Mouse (Mus musculus) intestine, embryonic 16.5 days (tissue): ENCODE measurements around the gene Zfp618. TPM values are rescaled to one million over a fixed set of nuclear protein-coding genes. Genes with fewer than 3 reads are reported as not detected.

Experiments
- ATAC-seq: fragments of 200-750 bp; cut with Nextera tagmentation; 2 replicates; pipeline ENCODE4 v1.8.0; 2017; ENCODE audit warnings: moderate TSS enrichment, moderate library complexity
- H3K27ac ChIP-seq: fragments of 300-500 bp; sonication (generic); 2 replicates; pipeline ENCODE4 v1.5.1; 2014; ENCODE audit warnings: mild to moderate bottlenecking, low read length
- H3K27me3 ChIP-seq: fragments of 300-500 bp; sonication (generic); replicated peaks from 2 replicates; pipeline ENCODE4 v1.6.1; 2014; ENCODE audit warnings: low read length, control low read depth, mixed read lengths; ENCODE audit not compliant: control insufficient read depth, insufficient read depth
- H3K36me3 ChIP-seq: fragments of 300-500 bp; sonication (generic); 2 replicates; pipeline ENCODE4 v1.6.1; 2014; ENCODE audit warnings: low read length, control low read depth; ENCODE audit not compliant: control insufficient read depth, insufficient read depth
- H3K4me1 ChIP-seq: fragments of 300-500 bp; sonication (generic); 2 replicates; pipeline ENCODE4 v1.6.1; 2014; ENCODE audit warnings: low read length, control low read depth, mixed read lengths; ENCODE audit not compliant: control insufficient read depth, insufficient read depth
- H3K4me2 ChIP-seq: fragments of 300-500 bp; sonication (generic); 2 replicates; pipeline ENCODE4 v1.6.1; 2014; ENCODE audit warnings: low read depth, low read length, control low read depth
- H3K4me3 ChIP-seq: fragments of 300-500 bp; sonication (generic); 2 replicates; pipeline ENCODE4 v1.5.1; 2014; ENCODE audit warnings: mild to moderate bottlenecking, low read length
- H3K9ac ChIP-seq: fragments of 300-500 bp; sonication (generic); 2 replicates; pipeline ENCODE4 v1.6.1; 2014; ENCODE audit warnings: low read depth, low read length
- H3K9me3 ChIP-seq: fragments of 300-500 bp; sonication (generic); 2 replicates; pipeline ENCODE4 v1.6.1; 2016; ENCODE audit warnings: low read length, control low read depth; ENCODE audit not compliant: control insufficient read depth
- WGBS: fragments of 180-500 bp; shearing (Covaris S2); extraction: QIAGEN DNeasy Blood & Tissue Kit; methylation state at CpG from one replicate; pipeline ENCODE4 v1.1.7; 2014; 5-methylcytosine and 5-hydroxymethylcytosine counted together
- polyA plus RNA-seq: library from polyadenylated mRNA; unstranded; fragments of >200 nt; fragmentation: Nextera tagmentation; extraction: Ambion mirVana; gene quantifications from 2 replicates; pipeline ENCODE4 v1.2.1, GENCODE M21; 2015

The Zfp618 gene
- polyA plus RNA-seq, 1 experiment from 2014 or later, result 15.0 TPM

GRCm38 (mm10) chr4:63005446-63006185 is 40.2 kb downstream of the Zfp618 start:
- WGBS, result 53% methylated on average over 10 of the region's 10 CpGs
- H3K27me3 ChIP-seq, result no peaks in the 10 kb centered on the region
- H3K27ac ChIP-seq, result peak overlapping the region; percentile 47; the same call in 1 of the 2 replicates
- no peaks in the 10 kb centered on the region for H3K9me3 ChIP-seq
- H3K9ac ChIP-seq, result no peak overlapping the region
- no peak overlapping the region for H3K4me3 ChIP-seq
- ATAC-seq, result no peak
- H3K4me2 ChIP-seq, result no peak overlapping the region
- H3K36me3 ChIP-seq, result no peaks in the 10 kb centered on the region
- H3K4me1 ChIP-seq, result peaks cover 25% of the 10 kb centered on the region

GRCm38 (mm10) chr4:63006198-63007155 is 41.1 kb downstream of the Zfp618 start:
- no peaks in the 10 kb centered on the region for H3K27me3 ChIP-seq
- no peaks in the 10 kb centered on the region for H3K36me3 ChIP-seq
- no peak overlapping the region for H3K4me3 ChIP-seq
- H3K27ac ChIP-seq, result peak overlapping the region; percentile 51
- no peak overlapping the region for H3K4me2 ChIP-seq
- peak; percentile 89 for ATAC-seq
- peaks cover 24% of the 10 kb centered on the region for H3K4me1 ChIP-seq
- H3K9ac ChIP-seq, result no peak overlapping the region
- H3K9me3 ChIP-seq, result no peaks in the 10 kb centered on the region
- 55% methylated on average over 7 of the region's 7 CpGs for WGBS

- Histone ChIP-seq H3K27ac (no peak overlapping the region), H3K4me1 (peaks cover 24% of the 10 kb centered on the region), H3K9ac (no peak overlapping the region), H3K4me3 (no peak overlapping the region), H3K9me3 (no peaks in the 10 kb centered on the region), H3K36me3 (no peaks in the 10 kb centered on the region), H3K4me2 (no peak overlapping the region), H3K27me3 (no peaks in the 10 kb centered on the region)
- 82% methylated on average over 9 of the region's 9 CpGs for whole genome bisulfite sequencing
- ATAC-seq, result no peak
These were observed 42.8 kb downstream of the Zfp618 start for GRCm38 (mm10) chr4:63008206-63008605.

- H3K4me2 ChIP-seq, result no peak overlapping the region
- H3K9me3 ChIP-seq, result no peaks in the 10 kb centered on the region
- 60% methylated on average over 3 of the region's 3 CpGs for WGBS
- peak; percentile 24; the same call in 1 of the 2 replicates for ATAC-seq
- no peak overlapping the region for H3K27ac ChIP-seq
- H3K27me3 ChIP-seq, result no peaks in the 10 kb centered on the region
- H3K4me3 ChIP-seq, result no peak overlapping the region
- no peaks in the 10 kb centered on the region for H3K36me3 ChIP-seq
- no peak overlapping the region for H3K9ac ChIP-seq
- H3K4me1 ChIP-seq, result peaks cover 24% of the 10 kb centered on the region
These were observed 43.4 kb downstream of the Zfp618 start for GRCm38 (mm10) chr4:63008822-63009221.

- H3K4me1 ChIP-seq, result peaks cover 23% of the 10 kb centered on the region
- H3K4me2 ChIP-seq, result no peak overlapping the region
- no peak overlapping the region for H3K4me3 ChIP-seq
- no peaks in the 10 kb centered on the region for H3K27me3 ChIP-seq
- H3K9me3 ChIP-seq, result no peaks in the 10 kb centered on the region; the same call in 1 of the 2 replicates
- H3K9ac ChIP-seq, result no peak overlapping the region
- ATAC-seq, result no peak
- WGBS, result 85% methylated on average over 1 of the region's 1 CpGs
- no peak overlapping the region for H3K27ac ChIP-seq
- H3K36me3 ChIP-seq, result no peaks in the 10 kb centered on the region
These were observed 44.4 kb downstream of the Zfp618 start for GRCm38 (mm10) chr4:63009821-63010220.

GRCm38 (mm10) chr4:63010226-63010625 is 44.9 kb downstream of the Zfp618 start:
- ATAC-seq, result no peak
- 86% methylated on average over 4 of the region's 4 CpGs for WGBS

GRCm38 (mm10) chr4:63018616-63019015 is 53.2 kb downstream of the Zfp618 start:
- 77% methylated on average over 10 of the region's 10 CpGs for WGBS
- ATAC-seq, result no peak
- H3K4me1 ChIP-seq, result peaks cover 17% of the 10 kb centered on the region
- no peak overlapping the region for H3K9ac ChIP-seq
- no peaks in the 10 kb centered on the region for H3K36me3 ChIP-seq
- no peak overlapping the region for H3K27ac ChIP-seq
- H3K4me3 ChIP-seq, result no peak overlapping the region
- no peak overlapping the region for H3K4me2 ChIP-seq
- H3K27me3 ChIP-seq, result no peaks in the 10 kb centered on the region
- H3K9me3 ChIP-seq, result no peaks in the 10 kb centered on the region; the same call in 1 of the 2 replicates

More at GRCm38 (mm10) chr4:63010226-63010625, 44.9 kb downstream of the Zfp618 start:
- H3K9ac ChIP-seq, result no peak overlapping the region
- no peak overlapping the region for H3K4me3 ChIP-seq
- no peak overlapping the region for H3K27ac ChIP-seq
- H3K27me3 ChIP-seq, result no peaks in the 10 kb centered on the region
- no peaks in the 10 kb centered on the region; the same call in 1 of the 2 replicates for H3K9me3 ChIP-seq
- no peaks in the 10 kb centered on the region for H3K36me3 ChIP-seq
- no peak overlapping the region for H3K4me2 ChIP-seq
- peaks cover 19% of the 10 kb centered on the region for H3K4me1 ChIP-seq

- Histone ChIP-seq H3K4me3 (no peak overlapping the region), H3K27me3 (no peaks in the 10 kb centered on the region), H3K9ac (no peak overlapping the region), H3K27ac (no peak overlapping the region), H3K4me2 (no peak overlapping the region), H3K9me3 (no peaks in the 10 kb centered on the region; the same call in 1 of the 2 replicates), H3K4me1 (peaks cover 17% of the 10 kb centered on the region), H3K36me3 (no peaks in the 10 kb centered on the region)
- 70% methylated on average over 4 of the region's 4 CpGs for WGBS
- peak; percentile 90 for ATAC-seq
These were observed 54.1 kb downstream of the Zfp618 start for GRCm38 (mm10) chr4:63019428-63019858.

GRCm38 (mm10) chr4:63021034-63021700 is 55.8 kb downstream of the Zfp618 start:
- Histone ChIP-seq H3K4me3 (no peak overlapping the region), H3K9ac (no peak overlapping the region), H3K4me1 (peaks cover 21% of the 10 kb centered on the region), H3K9me3 (no peaks in the 10 kb centered on the region), H3K36me3 (no peaks in the 10 kb centered on the region), H3K27me3 (no peaks in the 10 kb centered on the region), H3K4me2 (no peak overlapping the region), H3K27ac (peak overlapping the region; percentile 1; the same call in 1 of the 2 replicates)
- 62% methylated on average over 6 of the region's 6 CpGs for WGBS
- ATAC-seq, result peak; percentile 30; the same call in 1 of the 2 replicates
